In the genomic region with DNA sequence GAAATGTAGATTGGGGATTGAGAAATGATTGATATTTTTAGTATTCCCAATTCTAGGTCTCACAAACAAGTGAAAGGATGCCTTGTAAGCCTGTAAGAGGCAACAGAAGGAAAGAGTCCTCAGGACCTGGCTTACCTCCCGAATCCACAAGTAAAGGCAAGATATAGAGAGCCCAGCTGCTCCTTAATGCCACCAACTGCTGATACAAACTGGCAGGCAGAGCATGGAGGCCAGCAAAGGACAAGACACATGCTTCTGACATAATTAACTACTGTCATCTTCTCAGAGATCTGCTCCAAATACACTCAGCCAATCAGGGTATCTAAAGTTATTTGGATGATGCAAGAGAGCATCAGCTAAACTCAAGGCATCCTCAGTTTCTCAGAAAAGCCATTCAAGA, we compare ENCODE assay signal across 16 mouse cellular contexts.
DNase-seq lines count a peak whose midpoint lies in the region; ATAC-seq lines count a peak whose summit lies in the region.
"Had no signal": no experiment of that assay in that cellular context is flagged by ENCODE, and none has a peak within 500 bp of the region (broad histone marks: within the 10 kb centered on the region; RNA-seq: fewer than 3 reads in every experiment).

No protein-coding gene starts in this region.

- H3K9ac ChIP-seq in hindbrain, embryonic 16.5 days (ENCODE audit: low read depth, low read length): no peak overlapping the region
- H3K9ac ChIP-seq in hindbrain, embryonic 11.5 days (ENCODE audit: low read depth, low read length): no peak overlapping the region
- no peak overlapping the region for H3K9ac ChIP-seq in liver, embryonic 11.5 days (ENCODE audit: low read depth, low read length)
- H3K9ac ChIP-seq: embryonic facial prominence, embryonic 15.5 days; kidney, embryonic 15.5 days; midbrain, embryonic 12.5 days had no signal

- no peaks in the 10 kb centered on the region for H3K36me3 ChIP-seq in hindbrain, embryonic 16.5 days (ENCODE audit: control insufficient read depth, insufficient read depth, low read length)
- no peaks in the 10 kb centered on the region for H3K36me3 ChIP-seq in hindbrain, embryonic 11.5 days (ENCODE audit: control insufficient read depth, insufficient read depth, low read length)
- H3K36me3 ChIP-seq in liver, embryonic 11.5 days (ENCODE audit: control insufficient read depth, insufficient read depth, low read length): no peaks in the 10 kb centered on the region
- H3K36me3 ChIP-seq: embryonic facial prominence, embryonic 15.5 days; kidney, embryonic 15.5 days; midbrain, embryonic 12.5 days had no signal

- no peaks in the 10 kb centered on the region for H3K27me3 ChIP-seq in hindbrain, embryonic 16.5 days (replicated peaks; ENCODE audit: control insufficient read depth, insufficient read depth, low read length)
- no peaks in the 10 kb centered on the region for H3K27me3 ChIP-seq in hindbrain, embryonic 11.5 days (ENCODE audit: control insufficient read depth, insufficient read depth, low read length)
- no peaks in the 10 kb centered on the region for H3K27me3 ChIP-seq in liver, embryonic 11.5 days (replicated peaks; ENCODE audit: control insufficient read depth, insufficient read depth, low read length)
- H3K27me3 ChIP-seq: embryonic facial prominence, embryonic 15.5 days; kidney, embryonic 15.5 days; midbrain, embryonic 12.5 days had no signal

- DNase-seq in hindbrain, embryonic 11.5 days (ENCODE audit: low spot score): no peak
- peak; percentile 12 for DNase-seq in brain, embryonic 18.5 days (ENCODE audit: low read depth, low spot score)
- peak; percentile 4 for DNase-seq in cerebellum, adult 9-11 months
- DNase-seq in layer of hippocampus, adult 9-10 months (ENCODE audit: low spot score): peak; percentile 30
- DNase-seq in kidney, postnatal 4 days: no peak
- DNase-seq in heart, postnatal 36 days: no peak
- no peak for DNase-seq in liver, embryonic 11.5 days (ENCODE audit: low spot score)
- DNase-seq: heart, postnatal 4 days; lung, adult 18-20 months; lung, postnatal 36 days; thymus, adult 18-20 months had no signal

- intact Hi-C loops in heart, postnatal 36 days (cut with DNase I): no loop called here

- H3K4me3 ChIP-seq in hindbrain, embryonic 16.5 days (ENCODE audit: low read length): no peak overlapping the region
- H3K4me3 ChIP-seq in hindbrain, embryonic 11.5 days (ENCODE audit: low read depth, low read length): no peak overlapping the region
- H3K4me3 ChIP-seq in liver, embryonic 11.5 days (ENCODE audit: low read depth, low read length): no peak overlapping the region
- H3K4me3 ChIP-seq: embryonic facial prominence, embryonic 15.5 days; kidney, embryonic 15.5 days; midbrain, embryonic 12.5 days had no signal

- ATAC-seq in hindbrain, embryonic 16.5 days: peak; percentile 30; the same call in 1 of the 2 replicates
- ATAC-seq in hindbrain, embryonic 11.5 days (ENCODE audit: low FRiP score): no peak
- no peak for ATAC-seq in liver, embryonic 11.5 days (replicated peaks; ENCODE audit: low FRiP score)

- no peak overlapping the region for H3K27ac ChIP-seq in hindbrain, embryonic 16.5 days (ENCODE audit: low read depth, low read length)
- no peak overlapping the region for H3K27ac ChIP-seq in hindbrain, embryonic 11.5 days (ENCODE audit: low read depth, low read length)
- no peak overlapping the region for H3K27ac ChIP-seq in liver, embryonic 11.5 days (ENCODE audit: low read depth, low read length)
- H3K27ac ChIP-seq: embryonic facial prominence, embryonic 15.5 days; kidney, embryonic 15.5 days; midbrain, embryonic 12.5 days had no signal

- H3K4me1 ChIP-seq in hindbrain, embryonic 16.5 days (ENCODE audit: control insufficient read depth, insufficient read depth, low read depth, low read length): no peaks in the 10 kb centered on the region
- H3K4me1 ChIP-seq in hindbrain, embryonic 11.5 days (replicated peaks; ENCODE audit: control insufficient read depth, insufficient read depth, low read length): no peaks in the 10 kb centered on the region
- no peaks in the 10 kb centered on the region for H3K4me1 ChIP-seq in liver, embryonic 11.5 days (replicated peaks; ENCODE audit: control insufficient read depth, insufficient read depth, low read length)
- H3K4me1 ChIP-seq: embryonic facial prominence, embryonic 15.5 days; kidney, embryonic 15.5 days; midbrain, embryonic 12.5 days had no signal

- no peak overlapping the region for H3K4me2 ChIP-seq in hindbrain, embryonic 16.5 days (ENCODE audit: low read length)
- H3K4me2 ChIP-seq in hindbrain, embryonic 11.5 days (replicated peaks; ENCODE audit: low read depth, low read length): no peak overlapping the region
- H3K4me2 ChIP-seq in liver, embryonic 11.5 days: no peak overlapping the region
- H3K4me2 ChIP-seq: embryonic facial prominence, embryonic 15.5 days; heart, embryonic 11.5 days; kidney, embryonic 15.5 days; midbrain, embryonic 12.5 days had no signal

- WGBS in hindbrain, embryonic 16.5 days: 82% methylated on average over 1 of the region's 1 CpGs
- WGBS in hindbrain, embryonic 11.5 days: 82% methylated on average over 1 of the region's 1 CpGs
- 67% methylated on average over 1 of the region's 1 CpGs for WGBS in liver, embryonic 11.5 days

- no peaks in the 10 kb centered on the region for H3K9me3 ChIP-seq in hindbrain, embryonic 16.5 days (ENCODE audit: control insufficient read depth, low read length)
- H3K9me3 ChIP-seq in hindbrain, embryonic 11.5 days (ENCODE audit: control insufficient read depth, low read length): no peaks in the 10 kb centered on the region
- H3K9me3 ChIP-seq in liver, embryonic 11.5 days (ENCODE audit: control insufficient read depth, low read length): no peaks in the 10 kb centered on the region
- H3K9me3 ChIP-seq: embryonic facial prominence, embryonic 15.5 days; kidney, embryonic 15.5 days; midbrain, embryonic 12.5 days had no signal

Comparison
In these comparisons a context has a peak if more than half of its experiments do, and no peak if none do; other contexts are left out.
1. DNase-seq: peak in brain, embryonic 18.5 days (single experiment), cerebellum, adult 9-11 months (single experiment) and layer of hippocampus, adult 9-10 months (single experiment); none in hindbrain, embryonic 11.5 days (single experiment), kidney, postnatal 4 days (0 of 2), heart, postnatal 36 days (0 of 2) and liver, embryonic 11.5 days (single experiment).